Mouse (Mus musculus) liver, embryonic 14.5 days (tissue): ENCODE measurements at regions not wholly inside any gene's neighbourhood (a gene's known extent, or its start where the extent isn't known, plus 50 kb on each side); places are given as distances from the start of the nearest gene placed in this dataset.

Source experiments
- CTCF ChIP-seq: IDR thresholded peaks from 2 replicates; pipeline ENCODE4 v1.5.1; 2016; ENCODE audit warnings: antibody characterized with exemption, low read depth, control low read depth
- EP300 ChIP-seq: IDR thresholded peaks from 2 replicates; pipeline ENCODE4 v1.6.1; 2016; ENCODE audit warnings: antibody characterized with exemption, low read depth

DNA sequence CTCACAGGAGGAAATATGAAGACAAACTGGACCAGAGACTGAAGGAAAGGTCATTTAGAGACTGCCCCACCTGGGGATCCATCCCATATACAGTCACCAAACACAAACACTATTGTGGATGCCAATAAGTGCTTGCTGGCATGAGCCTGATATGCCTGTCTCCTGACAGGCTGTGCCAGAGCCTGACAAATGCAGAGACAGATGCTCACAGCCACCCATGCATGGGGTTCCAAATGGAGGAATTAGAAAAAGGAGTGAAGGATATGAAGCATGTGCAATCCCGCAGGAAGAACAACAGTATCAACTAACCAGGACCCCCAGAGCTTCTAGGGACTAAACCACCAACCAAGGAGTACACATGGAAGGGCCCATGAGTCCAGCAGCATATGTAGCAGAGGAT is 505.9 kb downstream of the Gm6685 start:
- TF ChIP-seq CTCF (no peak), EP300 (no peak)
